Mouse (Mus musculus) adrenal gland, adult (tissue): ENCODE measurements around the gene Gm3239.
"Not testable (repeated sequence)": the region's sequence is repeated elsewhere in the genome, so short reads cannot be mapped to it uniquely, and the experiment has no call there.

Source experiments
- DNase-seq, 2 experiments: peaks; one replicate each; pipeline ENCODE4 v3.0.0; 2022 to 2023; ENCODE audit warnings: low spot score in 1 of 2; ENCODE audit not compliant: inconsistent age in 2 of 2

The Gm3239 gene

GRCm38 (mm10) chr14:4663892-4664291, at the start of gene Gm3239:
Gene Gm3239, plus strand, starts transcription at chr14:4664192.
- DNase-seq = not testable (repeated sequence)

DNA sequence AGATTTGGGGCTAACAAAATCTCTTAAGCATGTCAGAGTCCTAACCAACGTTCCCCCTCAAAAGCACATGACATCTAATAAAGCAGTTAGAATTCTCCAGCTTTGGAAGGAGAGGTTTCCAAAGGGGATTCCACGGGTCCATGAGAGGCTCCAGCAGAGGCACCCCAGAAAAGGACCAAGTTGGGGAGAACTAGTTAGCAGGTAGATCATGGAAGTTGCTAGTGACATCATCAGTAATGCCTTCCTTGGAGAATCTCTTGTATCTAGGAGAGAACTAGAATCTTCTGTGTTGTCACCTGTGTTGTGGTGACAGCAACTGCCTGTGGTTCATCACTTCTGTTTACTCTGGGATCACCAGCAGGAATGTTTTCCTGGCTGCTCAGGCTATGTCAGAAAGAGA, 31.9 kb upstream of the Gm3239 start, which contains the start of gene Gm8159:
Gm8159 (plus strand) TSS at position 301 of the 400 bp plus-strand sequence.
- not testable (repeated sequence) for DNase-seq

- peak; percentile 2 to 16 for DNase-seq
Measured at GRCm38 (mm10) chr14:4649309-4649708, 14.7 kb upstream of the Gm3239 start.

DNA sequence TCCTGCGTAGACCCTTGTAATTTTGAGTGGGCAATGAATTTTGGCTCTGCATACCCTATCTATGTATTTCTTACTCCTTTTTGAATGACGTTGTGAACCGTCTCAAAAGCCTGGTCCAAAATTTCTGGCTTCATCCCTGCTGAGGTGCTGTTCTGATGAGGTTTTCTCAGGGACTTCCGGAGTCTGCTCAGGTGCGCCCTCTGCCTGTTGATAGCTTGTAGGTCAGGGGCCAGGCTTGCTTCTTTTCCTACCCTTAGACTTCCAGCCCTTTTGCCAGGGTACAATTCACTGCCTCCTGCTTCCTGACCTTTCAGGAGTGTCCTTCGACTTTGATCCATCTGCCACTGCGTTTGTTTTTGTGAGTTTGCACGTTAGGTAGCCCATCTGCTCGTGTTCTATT, 13.7 kb upstream of the Gm3239 start:
- peak; percentile 4 to 24 for DNase-seq

DNA sequence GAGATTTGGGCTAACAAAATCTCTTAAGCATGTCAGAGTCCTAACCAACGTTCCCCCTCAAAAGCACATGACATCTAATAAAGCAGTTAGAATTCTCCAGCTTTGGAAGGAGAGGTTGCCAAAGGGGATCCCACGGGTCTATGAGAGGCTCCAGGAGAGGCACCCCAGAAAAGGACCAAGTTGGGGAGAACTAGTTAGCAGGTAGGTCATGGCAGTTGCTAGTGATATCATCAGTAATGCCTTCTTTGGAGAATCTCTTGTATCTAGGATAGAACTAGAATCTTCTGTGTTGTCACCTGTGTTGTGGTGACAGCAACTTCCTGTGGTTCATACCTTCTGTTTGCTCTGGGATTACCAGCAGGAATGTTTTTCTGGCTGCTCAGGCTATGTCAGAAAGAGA, 44.9 kb downstream of the Gm3239 start, which contains the start of gene Gm7876:
Gm7876 (plus strand) TSS at position 301 of the 400 bp plus-strand sequence.
- DNase-seq = not testable (repeated sequence)
